Mouse (Mus musculus) lung, postnatal 0 days (tissue): Measurements from ENCODE around the gene Zfp260.

ENCODE experiments used
- CTCF ChIP-seq: IDR thresholded peaks from 2 replicates; pipeline ENCODE4 v1.5.1; 2016; ENCODE audit warnings: antibody characterized with exemption, mild to moderate bottlenecking
- EP300 ChIP-seq: IDR thresholded peaks from 2 replicates; pipeline ENCODE4 v1.6.1; 2016; ENCODE audit warnings: antibody characterized with exemption, mild to moderate bottlenecking, control low read depth

- TF ChIP-seq CTCF (no peak), EP300 (no peak)
These were observed 1.9 kb upstream of the Zfp260 start for GRCm38 (mm10) chr7:30092666-30093065.
